Mouse (Mus musculus): ENCODE data around the gene Sema6d. TPM values are rescaled to one million over a fixed set of nuclear protein-coding genes. Genes with fewer than 3 reads are reported as not detected.

The Sema6d gene
- 6.9 and 7.3 TPM in 2 replicates for polyA plus RNA-seq (2012; rRNA removed)

GRCm38 (mm10) chr2:124089813-124090230 lies at the start of gene Sema6d:
Gene Sema6d, plus strand, starts transcription at chr2:124089969.
- DNase-seq (ENCODE audit: low read depth): no peak

GRCm38 (mm10) chr2:124059910-124060309 lies 29.9 kb upstream of the Sema6d start:
- DNase-seq (ENCODE audit: low read depth): no peak

- no peak for DNase-seq (ENCODE audit: low read depth)
These were observed 21.4 kb upstream of the Sema6d start for GRCm38 (mm10) chr2:124068380-124068779.

- no peak for DNase-seq (ENCODE audit: low read depth)
These were observed 19.1 kb upstream of the Sema6d start for GRCm38 (mm10) chr2:124070664-124071063.

- DNase-seq (ENCODE audit: low read depth): no peak
These were observed 18.4 kb upstream of the Sema6d start for GRCm38 (mm10) chr2:124071380-124071779.

- no peak for DNase-seq (ENCODE audit: low read depth)
These were observed 717 bp downstream of the Sema6d start for GRCm38 (mm10) chr2:124090231-124091141.

GRCm38 (mm10) chr2:124099697-124100096 lies 9.9 kb downstream of the Sema6d start:
- no peak for DNase-seq (ENCODE audit: low read depth)

GRCm38 (mm10) chr2:124100486-124101200 lies 10.9 kb downstream of the Sema6d start:
- DNase-seq (ENCODE audit: low read depth): no peak

GRCm38 (mm10) chr2:124101201-124101517 lies 11.4 kb downstream of the Sema6d start:
- DNase-seq (ENCODE audit: low read depth): no peak

- no peak for DNase-seq (ENCODE audit: low read depth)
These were observed 11.8 kb downstream of the Sema6d start for GRCm38 (mm10) chr2:124101580-124101979.

- no peak for DNase-seq (ENCODE audit: low read depth)
These were observed 13.5 kb downstream of the Sema6d start for GRCm38 (mm10) chr2:124103277-124103676.

- no peak for DNase-seq (ENCODE audit: low read depth)
These were observed 28.9 kb downstream of the Sema6d start for GRCm38 (mm10) chr2:124118469-124119243.

GRCm38 (mm10) chr2:124120355-124120754 lies 30.6 kb downstream of the Sema6d start:
- no peak for DNase-seq (ENCODE audit: low read depth)

- no peak for DNase-seq (ENCODE audit: low read depth)
These were observed 31.8 kb downstream of the Sema6d start for GRCm38 (mm10) chr2:124121539-124121938.

GRCm38 (mm10) chr2:124125504-124125903 lies 35.7 kb downstream of the Sema6d start:
- DNase-seq (ENCODE audit: low read depth): no peak

- no peak for DNase-seq (ENCODE audit: low read depth)
These were observed 37.1 kb downstream of the Sema6d start for GRCm38 (mm10) chr2:124126853-124127252.

GRCm38 (mm10) chr2:124130876-124131275 lies 41.1 kb downstream of the Sema6d start:
- DNase-seq (ENCODE audit: low read depth): no peak

GRCm38 (mm10) chr2:124141510-124142044 lies 51.8 kb downstream of the Sema6d start:
- DNase-seq (ENCODE audit: low read depth): no peak

- DNase-seq (ENCODE audit: low read depth): no peak
These were observed 55.8 kb downstream of the Sema6d start for GRCm38 (mm10) chr2:124145528-124145927.

GRCm38 (mm10) chr2:124158158-124158557 lies 68.4 kb downstream of the Sema6d start:
- DNase-seq (ENCODE audit: low read depth): no peak

GRCm38 (mm10) chr2:124162001-124162599 lies 72.3 kb downstream of the Sema6d start:
- DNase-seq (ENCODE audit: low read depth): no peak
